Mouse (Mus musculus): ENCODE measurements around the gene Ubap2l. TPM values are rescaled to one million over a fixed set of nuclear protein-coding genes. Genes with fewer than 3 reads are reported as not detected.
A peak's percentile ranks its signal among the peaks of the same experiment; 100 is the strongest.

Ubap2l gene
- polyA plus RNA-seq, 1 experiment from 2014 or later = 201 TPM

DNA sequence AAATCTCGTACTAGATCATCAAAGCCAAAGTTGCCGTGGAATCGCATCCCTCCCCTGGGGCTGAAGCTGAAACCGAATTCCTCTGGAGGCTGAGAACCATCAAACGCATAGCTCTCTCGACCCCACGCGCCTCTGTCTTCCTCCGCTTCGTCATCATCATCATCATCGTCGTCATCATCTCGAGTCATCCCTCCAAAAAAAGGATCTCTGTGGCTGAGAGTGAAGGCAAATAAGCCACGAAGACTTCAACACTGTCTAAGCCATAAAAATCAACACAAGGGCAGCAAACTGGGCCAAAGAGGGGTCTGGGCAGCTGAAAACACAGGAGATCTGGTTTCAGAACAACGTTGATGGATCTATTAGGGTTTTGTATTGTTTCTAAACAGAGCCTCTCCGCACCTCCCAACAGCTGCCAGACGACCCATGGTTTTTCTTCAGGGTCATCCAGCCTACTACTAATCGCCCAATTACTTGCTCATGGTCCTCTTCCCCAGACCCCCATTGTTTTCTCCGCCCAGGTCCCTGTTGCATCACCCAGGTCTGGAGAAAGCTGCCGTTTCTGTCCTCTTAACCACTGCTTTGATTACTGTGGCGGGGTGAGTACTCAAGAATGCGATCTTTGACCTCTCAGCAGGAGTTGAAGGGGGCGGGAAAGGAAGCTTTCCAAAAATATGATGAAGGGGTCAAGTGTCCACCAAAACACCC is 54.5 kb downstream of the Ubap2l start:
- Histone ChIP-seq H3K4me2 (replicated peaks) (peak overlapping the region; percentile 90), H3K27me3 (no peaks in the 10 kb centered on the region), H3K27ac (peak overlapping the region; percentile 91), H3K4me3 (peak overlapping the region; percentile 75), H3K9me3 (replicated peaks) (no peaks in the 10 kb centered on the region), H3K4me1 (peaks cover 9% of the 10 kb centered on the region), H3K9ac (peak overlapping the region; percentile 80), H3K36me3 (peaks cover 40% of the 10 kb centered on the region)
- 13% methylated on average over 23 of the region's 23 CpGs for WGBS
- peak; percentile 49 for ATAC-seq (ENCODE audit: low FRiP score)

DNA sequence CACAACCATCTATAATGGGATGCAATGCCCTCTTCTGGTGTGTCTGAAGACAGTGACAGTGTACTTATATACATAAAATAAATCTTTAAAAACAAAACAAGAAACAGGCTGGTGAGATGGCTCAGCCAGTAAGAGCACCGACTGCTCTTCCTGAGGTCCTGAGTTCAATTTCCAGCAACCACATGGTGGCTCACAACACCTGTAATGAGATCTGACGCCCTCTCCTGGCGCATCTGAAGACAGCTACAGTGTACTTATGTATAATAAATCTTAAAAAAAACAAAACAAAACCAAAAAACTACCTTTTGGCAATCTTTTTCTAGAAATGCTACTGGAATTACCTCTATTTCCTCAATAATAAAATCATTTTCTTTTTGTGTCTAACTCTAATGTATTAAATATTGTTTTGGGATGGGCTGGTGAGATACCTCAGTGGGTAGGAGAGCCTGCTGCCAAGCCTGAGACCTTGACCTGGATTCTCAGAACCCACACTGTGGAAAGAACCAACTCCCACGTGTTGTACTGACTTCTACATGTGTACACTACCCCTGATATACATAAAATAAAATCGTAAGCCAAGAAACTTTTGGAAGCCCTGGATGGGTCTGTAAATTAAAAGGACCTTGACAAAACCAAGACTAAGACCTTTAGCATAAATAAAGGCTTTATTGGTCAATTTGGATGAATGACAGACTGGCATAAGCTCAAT is 57.5 kb downstream of the Ubap2l start:
- no peak overlapping the region for H3K4me3 ChIP-seq
- no peaks in the 10 kb centered on the region for H3K9me3 ChIP-seq (replicated peaks)
- WGBS = 93% methylated on average over 5 of the region's 5 CpGs
- H3K27me3 ChIP-seq = no peaks in the 10 kb centered on the region
- peaks cover 16% of the 10 kb centered on the region for H3K36me3 ChIP-seq
- no peak for ATAC-seq (ENCODE audit: low FRiP score)
- H3K4me1 ChIP-seq = peaks cover 9% of the 10 kb centered on the region
- H3K4me2 ChIP-seq (replicated peaks) = no peak overlapping the region
- H3K9ac ChIP-seq = no peak overlapping the region
- no peak overlapping the region for H3K27ac ChIP-seq

DNA sequence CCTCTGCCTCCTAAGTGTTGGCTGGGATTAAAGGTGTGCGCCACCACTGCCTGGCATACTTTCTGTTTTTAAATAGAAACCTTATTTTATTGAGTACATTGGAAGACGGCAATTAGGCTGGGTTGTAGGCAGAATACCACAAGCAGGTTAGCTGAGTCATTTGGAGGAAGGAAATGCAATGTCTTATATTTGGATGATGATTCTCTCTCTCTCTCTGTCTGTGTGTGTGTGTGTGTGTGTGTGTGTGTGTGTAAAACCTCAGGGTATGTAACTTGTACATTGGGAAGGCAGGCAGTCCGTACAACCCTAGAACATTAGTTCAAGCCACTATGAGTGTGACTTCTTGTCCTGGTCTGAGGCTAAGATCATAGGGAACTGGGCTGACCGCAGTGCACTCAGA is 64.6 kb downstream of the Ubap2l start:
- H3K4me2 ChIP-seq (replicated peaks) = no peak overlapping the region
- no peaks in the 10 kb centered on the region for H3K27me3 ChIP-seq
- no peak overlapping the region for H3K27ac ChIP-seq
- no peak overlapping the region for H3K9ac ChIP-seq
- WGBS = 89% methylated on average over 4 of the region's 4 CpGs
- no peaks in the 10 kb centered on the region for H3K36me3 ChIP-seq
- ATAC-seq (ENCODE audit: low FRiP score) = no peak
- no peaks in the 10 kb centered on the region for H3K9me3 ChIP-seq (replicated peaks)
- H3K4me1 ChIP-seq = no peaks in the 10 kb centered on the region
- H3K4me3 ChIP-seq = no peak overlapping the region

DNA sequence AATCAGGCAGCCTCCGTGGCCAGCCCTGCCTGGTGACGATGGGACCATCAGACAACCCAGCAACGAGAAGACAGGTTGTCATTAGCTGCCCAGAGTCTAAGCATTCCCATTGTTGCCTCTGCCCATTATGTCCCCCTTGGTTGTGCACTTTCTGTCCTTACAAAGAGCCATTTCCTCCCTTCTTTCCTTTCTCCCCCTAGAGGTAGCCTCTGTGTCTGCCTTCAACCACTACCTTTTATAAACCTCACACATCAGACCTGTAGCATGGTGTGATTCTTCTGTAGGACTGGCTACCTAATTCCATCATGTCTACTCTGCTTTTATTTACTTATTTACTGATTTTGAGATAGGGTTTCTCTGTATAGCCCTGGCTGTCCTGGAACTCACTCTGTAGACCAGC is 65.2 kb downstream of the Ubap2l start:
- 63% methylated on average over 3 of the region's 3 CpGs for WGBS
- ATAC-seq (ENCODE audit: low FRiP score) = no peak
- Histone ChIP-seq H3K27ac (no peak overlapping the region), H3K4me1 (no peaks in the 10 kb centered on the region), H3K36me3 (no peaks in the 10 kb centered on the region), H3K9me3 (replicated peaks) (no peaks in the 10 kb centered on the region), H3K4me3 (no peak overlapping the region), H3K9ac (no peak overlapping the region), H3K27me3 (no peaks in the 10 kb centered on the region), H3K4me2 (replicated peaks) (no peak overlapping the region)

DNA sequence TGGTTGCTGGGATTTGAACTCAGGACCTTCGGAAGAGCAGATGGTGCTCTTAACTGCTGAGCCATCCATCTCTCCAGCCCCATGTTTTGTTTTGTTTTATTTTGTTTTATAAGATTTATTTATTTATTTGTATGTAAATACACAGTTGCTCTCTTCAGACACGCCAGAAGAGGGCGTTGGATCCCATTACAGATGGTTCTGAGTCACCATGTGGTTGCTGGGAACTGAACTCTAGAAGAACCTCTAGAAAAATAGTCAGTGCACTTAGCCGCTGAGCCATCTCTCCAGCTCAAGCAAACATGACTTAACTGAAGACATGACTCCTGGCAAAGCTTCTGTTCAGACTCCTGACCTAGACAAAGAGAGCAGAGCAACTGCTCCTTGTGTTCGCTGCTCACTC is 70.0 kb downstream of the Ubap2l start:
- Histone ChIP-seq H3K4me1 (no peaks in the 10 kb centered on the region), H3K36me3 (no peaks in the 10 kb centered on the region), H3K4me2 (replicated peaks) (no peak overlapping the region), H3K9me3 (replicated peaks) (no peaks in the 10 kb centered on the region), H3K27ac (no peak overlapping the region), H3K27me3 (no peaks in the 10 kb centered on the region), H3K9ac (no peak overlapping the region), H3K4me3 (no peak overlapping the region)
- ATAC-seq (ENCODE audit: low FRiP score) = no peak
- WGBS = 84% methylated on average over 5 of the region's 5 CpGs

DNA sequence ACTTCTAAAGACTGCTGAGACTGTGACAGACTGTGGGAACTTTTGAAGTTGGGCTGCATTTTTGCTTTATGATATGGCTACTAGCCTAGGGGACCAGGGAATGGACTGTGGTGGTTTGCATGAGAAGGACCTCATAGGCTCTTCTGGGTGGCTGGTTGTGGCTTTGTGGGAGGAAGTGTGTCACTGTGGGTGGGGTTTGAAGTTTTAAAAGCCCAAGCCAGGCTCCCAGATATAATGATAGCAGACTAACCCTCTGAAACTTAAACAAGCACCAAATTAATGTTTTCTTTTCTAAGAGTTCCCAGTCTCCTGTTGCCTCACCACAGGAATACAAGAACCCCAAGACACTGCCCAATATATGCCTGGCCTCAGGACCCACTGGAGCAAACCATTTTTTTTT is 75.6 kb downstream of the Ubap2l start:
- ATAC-seq (ENCODE audit: low FRiP score) = no peak
- Histone ChIP-seq H3K27me3 (no peaks in the 10 kb centered on the region), H3K4me2 (replicated peaks) (no peak overlapping the region), H3K4me1 (no peaks in the 10 kb centered on the region), H3K9me3 (replicated peaks) (no peaks in the 10 kb centered on the region), H3K27ac (no peak overlapping the region), H3K36me3 (no peaks in the 10 kb centered on the region), H3K9ac (no peak overlapping the region), H3K4me3 (no peak overlapping the region)

DNA sequence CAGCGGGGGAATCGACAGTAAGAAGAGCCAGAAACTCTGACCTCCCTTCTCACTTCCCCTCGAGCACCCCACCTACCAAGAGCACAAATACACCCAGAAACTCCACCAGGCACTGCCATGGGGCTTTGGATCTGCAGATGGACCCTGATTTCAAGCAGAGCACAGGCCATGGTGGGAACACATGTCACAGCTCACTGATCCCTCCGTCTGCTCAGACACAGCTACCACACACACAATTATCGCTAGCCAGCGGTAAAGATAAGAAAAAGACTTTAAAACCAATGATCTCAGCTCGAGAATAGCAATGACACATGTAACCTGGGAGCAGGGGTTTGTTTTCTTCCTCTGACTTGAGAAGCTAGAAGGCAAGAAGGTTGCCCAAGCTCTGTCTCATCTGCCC is 83.9 kb downstream of the Ubap2l start:
- no peak for ATAC-seq (ENCODE audit: low FRiP score)
- Histone ChIP-seq H3K4me1 (peaks cover 10% of the 10 kb centered on the region), H3K36me3 (no peaks in the 10 kb centered on the region; the same call in 1 of the 2 replicates), H3K27me3 (no peaks in the 10 kb centered on the region), H3K27ac (no peak overlapping the region), H3K9me3 (replicated peaks) (no peaks in the 10 kb centered on the region), H3K4me3 (no peak overlapping the region), H3K9ac (no peak overlapping the region), H3K4me2 (replicated peaks) (no peak overlapping the region)
- WGBS = 77% methylated on average over 7 of the region's 7 CpGs

DNA sequence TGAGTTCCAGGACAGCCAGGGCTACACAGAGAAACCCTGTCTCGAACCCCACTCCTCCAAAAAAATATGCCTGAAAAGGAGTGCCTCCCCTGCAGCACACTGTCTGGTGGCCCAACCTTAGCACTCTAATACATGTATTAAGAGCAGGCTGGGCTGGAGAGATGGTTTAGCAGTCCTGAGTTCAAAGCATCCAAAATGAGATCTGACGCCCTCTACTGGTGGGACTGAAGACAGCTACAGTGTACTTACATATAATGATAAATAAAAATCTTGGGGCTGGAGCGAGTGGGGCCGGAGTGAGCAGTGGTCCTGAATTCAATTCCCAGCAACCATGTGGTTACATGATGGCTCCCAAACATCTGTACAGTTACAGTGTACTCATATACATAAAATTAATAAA is 85.5 kb downstream of the Ubap2l start:
- Histone ChIP-seq H3K27me3 (no peaks in the 10 kb centered on the region), H3K36me3 (no peaks in the 10 kb centered on the region; the same call in 1 of the 2 replicates), H3K9me3 (replicated peaks) (no peaks in the 10 kb centered on the region), H3K4me3 (no peak overlapping the region), H3K4me2 (replicated peaks) (no peak overlapping the region), H3K27ac (no peak overlapping the region), H3K4me1 (peaks cover 14% of the 10 kb centered on the region), H3K9ac (no peak overlapping the region)
- ATAC-seq (ENCODE audit: low FRiP score) = no peak
- WGBS = 79% methylated on average over 4 of the region's 4 CpGs

DNA sequence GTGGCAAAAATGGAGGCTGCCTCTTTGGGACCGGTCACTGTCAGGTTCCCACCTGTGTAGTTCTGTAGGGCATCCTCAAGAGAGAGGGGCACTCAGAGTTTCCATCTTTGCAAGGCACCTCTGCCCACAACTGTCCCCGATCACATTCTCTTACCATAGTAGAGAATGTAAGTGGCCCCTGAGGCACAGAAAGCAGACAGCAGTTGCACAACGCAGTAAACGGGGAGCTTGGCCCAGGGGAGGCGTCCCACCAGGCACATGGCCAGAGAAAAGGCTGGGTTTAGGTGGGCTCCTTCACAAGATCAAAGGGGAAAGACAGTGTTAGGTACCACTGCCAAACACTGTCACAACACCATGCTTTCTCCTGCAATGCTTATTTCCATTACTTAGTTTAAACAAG is 86.5 kb downstream of the Ubap2l start:
- Histone ChIP-seq H3K9ac (no peak overlapping the region), H3K27ac (no peak overlapping the region), H3K9me3 (replicated peaks) (no peaks in the 10 kb centered on the region), H3K4me3 (no peak overlapping the region), H3K4me2 (replicated peaks) (no peak overlapping the region), H3K36me3 (no peaks in the 10 kb centered on the region; the same call in 1 of the 2 replicates), H3K4me1 (peaks cover 24% of the 10 kb centered on the region), H3K27me3 (no peaks in the 10 kb centered on the region)
- ATAC-seq (ENCODE audit: low FRiP score) = no peak
- WGBS = 94% methylated on average over 5 of the region's 5 CpGs

DNA sequence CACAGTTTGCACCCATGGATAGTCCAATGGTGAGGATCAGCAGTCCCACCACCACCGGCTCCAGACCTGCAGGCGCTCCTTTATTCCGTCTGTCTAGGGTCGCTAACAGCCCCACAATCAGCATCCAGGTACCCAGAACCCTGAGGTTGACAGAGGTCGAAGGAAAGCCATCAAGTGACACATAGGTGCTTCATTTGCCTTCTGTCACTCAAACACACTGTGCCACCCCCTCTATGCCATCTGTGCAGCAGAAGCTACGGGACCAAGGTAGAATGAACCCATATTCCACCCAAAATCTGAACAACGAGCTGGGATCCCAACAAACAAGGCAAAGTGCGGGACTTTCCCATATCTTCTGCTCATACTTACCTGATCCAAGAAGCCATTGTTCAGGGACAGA is 86.9 kb downstream of the Ubap2l start:
- Histone ChIP-seq H3K9me3 (replicated peaks) (no peaks in the 10 kb centered on the region), H3K36me3 (no peaks in the 10 kb centered on the region; the same call in 1 of the 2 replicates)

DNA sequence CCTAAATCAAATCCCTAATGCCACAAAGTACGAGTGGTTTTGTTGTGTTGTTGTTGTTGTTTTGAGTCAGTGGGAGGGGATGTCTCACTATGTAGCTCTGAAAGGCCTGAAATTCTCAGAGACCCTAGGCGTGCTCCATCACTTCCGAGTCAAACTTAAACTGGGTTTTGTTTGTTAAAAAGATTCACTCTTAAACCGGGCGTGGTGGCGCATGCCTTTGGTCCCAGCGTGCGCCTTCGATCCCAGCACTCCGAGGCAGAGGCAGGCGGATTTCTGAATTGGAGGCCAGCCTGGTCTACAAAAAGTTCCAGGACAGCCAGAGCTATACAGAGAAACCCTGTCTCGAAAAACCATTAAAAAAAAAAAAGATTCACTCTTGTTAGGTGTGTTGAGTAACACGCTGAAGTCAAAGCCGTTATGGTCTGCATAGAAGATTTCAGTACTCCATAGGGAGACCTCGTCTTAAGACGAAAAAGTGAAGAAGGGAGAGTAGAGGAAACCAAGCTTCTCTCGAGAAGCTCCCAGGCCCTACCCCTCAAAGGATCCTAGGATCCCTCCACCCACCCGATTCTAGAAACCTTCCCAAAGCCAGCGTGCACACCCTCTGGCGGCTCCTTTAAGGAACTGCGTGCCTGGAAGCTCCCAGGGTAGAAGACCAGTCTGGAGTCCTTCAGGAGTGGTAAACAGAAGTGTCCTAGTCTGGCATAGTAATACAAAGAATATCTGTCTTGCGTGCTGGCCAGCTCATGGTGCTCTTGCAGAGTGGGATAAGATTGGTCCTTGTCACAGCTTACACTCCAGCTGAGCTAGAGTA is 88.3 kb downstream of the Ubap2l start:
- no peak for ATAC-seq (ENCODE audit: low FRiP score)
- H3K9me3 ChIP-seq (replicated peaks) = no peaks in the 10 kb centered on the region

More for the DNA sequence above, 86.9 kb downstream of the Ubap2l start:
- WGBS = 94% methylated on average over 8 of the region's 8 CpGs
- Histone ChIP-seq H3K4me2 (replicated peaks) (no peak overlapping the region), H3K9ac (no peak overlapping the region), H3K4me1 (peaks cover 28% of the 10 kb centered on the region), H3K27me3 (no peaks in the 10 kb centered on the region), H3K4me3 (no peak overlapping the region), H3K27ac (no peak overlapping the region)
- ATAC-seq (ENCODE audit: low FRiP score) = no peak

DNA sequence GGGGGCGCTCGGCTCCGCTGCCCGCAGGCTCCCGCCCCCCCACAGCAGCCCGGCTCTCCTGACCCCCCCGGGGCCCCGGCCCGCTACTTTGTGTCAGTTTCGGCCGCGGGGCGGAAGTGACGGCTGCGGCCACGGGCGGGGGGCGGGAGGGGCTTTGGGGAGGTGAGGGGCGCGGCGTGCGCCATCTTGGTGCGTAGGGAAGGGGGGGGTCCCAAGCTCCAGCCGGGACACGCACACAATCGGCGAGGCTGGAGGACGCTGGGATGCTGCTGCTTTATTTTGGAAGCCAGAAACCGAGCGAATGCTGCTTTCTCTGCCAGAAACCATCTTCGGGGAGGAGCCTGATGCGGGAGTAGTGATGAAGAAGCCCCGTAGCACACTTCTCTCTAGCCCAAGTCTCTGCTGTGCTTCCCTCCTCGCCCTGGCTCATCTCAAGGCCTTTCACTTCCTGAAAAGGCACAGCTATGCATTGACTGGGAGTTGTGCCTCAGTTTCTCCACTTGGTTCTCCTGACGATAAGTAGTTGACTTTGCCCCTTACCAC is 89.1 kb downstream of the Ubap2l start, which contains the start of gene Atp8b2:
Atp8b2 (minus strand) TSS at position 288 of the 543 bp plus-strand sequence.
- Histone ChIP-seq H3K27me3 (no peaks in the 10 kb centered on the region), H3K4me3 (peak within 1 kb of the TSS; percentile 84), H3K4me2 (replicated peaks) (peak within 1 kb of the TSS; percentile 97), H3K9ac (peak within 1 kb of the TSS; percentile 96), H3K4me1 (peaks cover 49% of the 10 kb centered on the region), H3K27ac (peak within 1 kb of the TSS; percentile 92), H3K9me3 (replicated peaks) (no peaks in the 10 kb centered on the region), H3K36me3 (peaks cover 10% of the 10 kb centered on the region)
- ATAC-seq (ENCODE audit: low FRiP score) = peak; percentile 73
- under 1% methylated on average over 29 of the region's 35 CpGs for WGBS

More for the DNA sequence above, 88.3 kb downstream of the Ubap2l start:
- H3K4me1 ChIP-seq = peaks cover 42% of the 10 kb centered on the region
- H3K27ac ChIP-seq = peak overlapping the region; percentile 92
- H3K9ac ChIP-seq = peak overlapping the region; percentile 96
- H3K4me2 ChIP-seq (replicated peaks) = peak overlapping the region; percentile 97
- no peaks in the 10 kb centered on the region for H3K27me3 ChIP-seq
- peak overlapping the region; percentile 84 for H3K4me3 ChIP-seq
- H3K36me3 ChIP-seq = peaks cover 2% of the 10 kb centered on the region
- 37% methylated on average over 22 of the region's 22 CpGs for WGBS

Data from hindbrain, embryonic 12.5 days (tissue).